Mouse (Mus musculus) stomach, postnatal 0 days (tissue): ENCODE results near the gene Gabrr3. TPM values are rescaled to one million over a fixed set of nuclear protein-coding genes. Genes with fewer than 3 reads are reported as not detected.

Experiments
- ATAC-seq: fragments of 200-750 bp; cut with Nextera tagmentation; 2 replicates; pipeline ENCODE4 v1.8.0; 2017; ENCODE audit not compliant: low FRiP score, low TSS enrichment
- DNase-seq: peaks from one replicate; pipeline ENCODE4 v3.0.0-alpha.2; 2016; ENCODE audit warnings: low spot score
- H3K27ac ChIP-seq: fragments of 300-500 bp; sonication (generic); replicated peaks from 2 replicates; pipeline ENCODE4 v1.5.1; 2014; ENCODE audit warnings: mild to moderate bottlenecking, control low read depth
- H3K27me3 ChIP-seq: fragments of 300-500 bp; sonication (generic); 2 replicates; pipeline ENCODE4 v1.6.1; 2014; ENCODE audit warnings: low read length; ENCODE audit not compliant: control insufficient read depth, insufficient read depth
- H3K36me3 ChIP-seq: fragments of 300-500 bp; sonication (generic); 2 replicates; pipeline ENCODE4 v1.6.1; 2014; ENCODE audit warnings: low read length, mixed read lengths; ENCODE audit not compliant: control insufficient read depth, insufficient read depth
- H3K4me1 ChIP-seq: fragments of 300-500 bp; sonication (generic); replicated peaks from 2 replicates; pipeline ENCODE4 v1.6.1; 2014; ENCODE audit warnings: antibody characterized with exemption; ENCODE audit not compliant: control insufficient read depth, insufficient read depth
- H3K4me2 ChIP-seq: fragments of 300-500 bp; sonication (generic); replicated peaks from 2 replicates; pipeline ENCODE4 v1.6.1; 2014; ENCODE audit warnings: low read depth, mild to moderate bottlenecking, control low read depth, moderate library complexity
- H3K4me3 ChIP-seq: fragments of 300-500 bp; sonication (generic); 2 replicates; pipeline ENCODE4 v1.5.1; 2014; ENCODE audit warnings: low read depth, low read length, control low read depth
- H3K9ac ChIP-seq: fragments of 300-500 bp; sonication (generic); 2 replicates; pipeline ENCODE4 v1.6.1; 2014; ENCODE audit warnings: mild to moderate bottlenecking, low read length, control low read depth, mixed read lengths
- H3K9me3 ChIP-seq: fragments of 300-500 bp; sonication (generic); 2 replicates; pipeline ENCODE4 v1.6.1; 2016; ENCODE audit warnings: low read length; ENCODE audit not compliant: control insufficient read depth
- CTCF ChIP-seq: IDR thresholded peaks from 2 replicates; pipeline ENCODE4 v1.5.1; 2016; ENCODE audit warnings: antibody characterized with exemption, low read depth, mild to moderate bottlenecking, moderate library complexity
- EP300 ChIP-seq: optimal IDR thresholded peaks from 2 replicates; pipeline ENCODE3; 2016; ENCODE audit warnings: antibody characterized with exemption
- WGBS: fragments of 180-500 bp; shearing (Covaris S2); extraction: QIAGEN DNeasy Blood & Tissue Kit; methylation state at CpG from one replicate; pipeline ENCODE4 v1.1.7; 2014; 5-methylcytosine and 5-hydroxymethylcytosine counted together
- polyA plus RNA-seq: library from polyadenylated mRNA; unstranded; fragments of >200 nt; fragmentation: Nextera tagmentation; extraction: Ambion mirVana; gene quantifications from 2 replicates; pipeline ENCODE4 v1.2.1, GENCODE M21; 2015

The Gabrr3 gene
- polyA plus RNA-seq, 1 experiment from 2014 or later: not detected

DNA sequence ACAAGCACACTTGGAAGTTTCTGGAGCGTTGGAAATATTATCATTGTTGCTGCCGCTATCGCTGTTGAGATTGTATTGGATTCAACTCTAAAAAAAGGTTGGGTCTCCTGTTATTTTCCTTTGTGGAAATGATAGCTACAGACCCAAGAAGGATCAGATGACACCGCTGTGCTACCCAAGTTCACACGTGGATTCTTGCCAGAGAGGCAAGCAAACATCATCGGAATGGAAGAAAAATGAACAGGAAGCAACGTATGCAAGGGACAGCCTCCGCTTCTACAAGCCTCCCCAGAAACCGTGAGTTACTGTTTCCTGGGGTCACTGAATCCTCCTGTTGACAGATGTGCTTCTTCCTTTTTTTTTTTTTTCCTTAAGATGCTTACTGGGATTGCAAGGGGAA is 2.3 kb upstream of the Gabrr3 start:
- H3K36me3 ChIP-seq: no peaks in the 10 kb centered on the region
- no peaks in the 10 kb centered on the region for H3K4me1 ChIP-seq
- H3K4me3 ChIP-seq: no peak overlapping the region
- TF ChIP-seq CTCF: no peak
- no peak for TF ChIP-seq EP300
- no peaks in the 10 kb centered on the region for H3K27me3 ChIP-seq
- no peak for DNase-seq
- no peak for ATAC-seq
- no peak overlapping the region for H3K27ac ChIP-seq
- no peak overlapping the region for H3K4me2 ChIP-seq
- no peak overlapping the region for H3K9ac ChIP-seq
- WGBS: 52% methylated on average over 9 of the region's 9 CpGs
- H3K9me3 ChIP-seq: no peaks in the 10 kb centered on the region

DNA sequence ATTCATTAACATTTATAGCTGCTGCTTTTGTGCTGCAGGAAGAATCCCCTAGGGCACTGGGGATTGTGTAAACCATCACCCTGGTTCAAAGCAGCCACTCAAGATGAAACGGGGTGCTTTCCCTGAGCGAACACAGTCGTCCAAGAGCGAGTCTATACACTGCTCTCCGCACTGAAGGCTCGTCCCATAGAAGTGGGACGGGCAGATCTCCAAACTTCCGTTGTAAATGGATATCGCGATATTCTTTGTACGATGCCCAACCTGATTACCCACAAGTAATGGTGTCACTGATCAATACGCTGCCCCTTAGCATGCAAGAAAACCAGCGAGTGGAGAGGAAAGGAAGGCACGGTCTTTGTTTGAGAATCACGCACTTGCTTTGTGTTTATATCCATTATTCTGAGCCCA is 2.2 kb downstream of the Gabrr3 start:
- TF ChIP-seq CTCF (no peak), EP300 (no peak)
- ATAC-seq: no peak
- WGBS: 76% methylated on average over 15 of the region's 15 CpGs
- no peaks in the 10 kb centered on the region for H3K27me3 ChIP-seq
- H3K27ac ChIP-seq: no peak overlapping the region
- H3K9ac ChIP-seq: no peak overlapping the region
- H3K9me3 ChIP-seq: no peaks in the 10 kb centered on the region
- no peaks in the 10 kb centered on the region for H3K4me1 ChIP-seq
- no peak for DNase-seq
- H3K4me3 ChIP-seq: no peak overlapping the region
- no peak overlapping the region for H3K4me2 ChIP-seq
- no peaks in the 10 kb centered on the region for H3K36me3 ChIP-seq

DNA sequence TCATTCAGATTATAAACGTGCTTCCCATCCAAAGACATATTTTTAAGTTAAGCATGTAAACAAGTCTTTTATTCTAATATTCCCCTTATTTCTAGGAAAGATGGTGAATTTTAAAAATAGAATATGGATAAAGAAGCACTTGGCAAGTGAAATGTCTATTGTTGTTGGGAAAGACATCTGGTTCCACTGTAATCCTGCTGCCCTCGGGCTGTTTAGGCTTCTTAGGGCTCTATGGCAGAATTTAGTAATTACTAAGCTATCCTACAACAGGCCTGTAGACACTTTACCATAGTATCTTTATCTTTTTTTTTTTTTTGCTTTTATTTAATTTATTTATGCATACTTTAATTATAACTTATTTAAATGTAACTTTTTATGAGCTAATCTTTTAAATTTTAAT is 2.7 kb downstream of the Gabrr3 start:
- no peaks in the 10 kb centered on the region for H3K27me3 ChIP-seq
- TF ChIP-seq EP300 (no peak), CTCF (no peak)
- no peak for ATAC-seq
- no peak overlapping the region for H3K4me3 ChIP-seq
- no peaks in the 10 kb centered on the region for H3K36me3 ChIP-seq
- no peak overlapping the region for H3K4me2 ChIP-seq
- no peak overlapping the region for H3K9ac ChIP-seq
- H3K27ac ChIP-seq: no peak overlapping the region
- no peaks in the 10 kb centered on the region for H3K9me3 ChIP-seq
- no peaks in the 10 kb centered on the region for H3K4me1 ChIP-seq
- WGBS: 69% methylated on average over 2 of the region's 2 CpGs
- DNase-seq: no peak

DNA sequence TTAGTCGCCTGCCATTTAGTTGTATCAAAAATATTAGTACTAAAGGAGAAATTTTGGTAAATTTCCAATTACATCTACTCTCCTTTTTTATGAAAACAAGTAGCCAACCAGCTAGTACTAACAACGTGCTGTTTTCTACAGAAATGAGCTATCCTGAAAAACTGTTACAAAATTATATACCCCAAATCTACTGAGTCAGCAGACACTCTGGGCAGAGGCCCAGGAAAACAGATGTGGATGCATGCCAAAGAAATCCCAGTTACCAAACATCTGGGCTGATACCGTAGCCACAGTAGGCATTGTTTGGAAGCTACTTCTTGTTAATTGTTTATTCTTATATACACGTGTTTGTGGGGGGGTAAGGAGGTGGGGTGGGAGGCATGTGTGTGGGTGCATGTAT is 6.3 kb downstream of the Gabrr3 start:
- DNase-seq: no peak
- Histone ChIP-seq H3K27ac (no peak overlapping the region), H3K4me3 (no peak overlapping the region), H3K27me3 (no peaks in the 10 kb centered on the region), H3K4me1 (no peaks in the 10 kb centered on the region), H3K9ac (no peak overlapping the region), H3K4me2 (no peak overlapping the region), H3K9me3 (no peaks in the 10 kb centered on the region), H3K36me3 (no peaks in the 10 kb centered on the region)
- no peak for TF ChIP-seq CTCF
- TF ChIP-seq EP300: no peak
- 41% methylated on average over 4 of the region's 4 CpGs for WGBS
- no peak for ATAC-seq

DNA sequence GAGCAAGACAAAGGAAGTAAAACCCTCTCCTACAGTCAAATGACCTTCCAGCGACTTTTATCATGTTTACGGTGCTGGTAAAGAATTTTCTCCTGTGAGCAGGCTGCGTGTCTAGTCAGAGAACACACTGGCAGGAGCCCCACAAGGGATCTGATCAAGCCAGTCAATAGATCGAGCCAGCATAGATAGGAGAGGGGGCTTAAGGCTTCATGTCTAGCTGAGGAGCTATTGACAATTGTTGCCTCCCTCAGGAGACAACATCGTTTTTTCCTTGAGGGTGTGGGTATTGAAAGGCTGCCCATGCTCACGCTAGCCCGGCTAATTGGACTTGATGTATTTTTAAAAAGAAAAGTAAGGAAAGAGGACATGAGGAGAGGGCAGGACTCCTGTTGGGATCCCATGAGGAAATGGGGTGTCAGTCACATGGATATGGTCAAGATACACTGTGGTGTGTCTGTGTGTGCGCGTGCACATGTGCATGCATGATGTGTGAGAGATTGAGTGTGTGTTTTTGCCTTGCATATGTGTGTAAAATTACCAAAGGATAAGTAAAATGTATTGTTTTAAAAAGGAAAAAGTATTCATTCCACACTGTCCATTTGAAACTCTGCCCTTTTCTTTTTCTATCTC is 13.2 kb downstream of the Gabrr3 start:
- no peak for ATAC-seq
- H3K4me2 ChIP-seq: no peak overlapping the region
- no peak overlapping the region for H3K27ac ChIP-seq
- H3K4me1 ChIP-seq: no peaks in the 10 kb centered on the region
- TF ChIP-seq EP300 (no peak), CTCF (no peak)
- no peak overlapping the region for H3K9ac ChIP-seq
- H3K9me3 ChIP-seq: no peaks in the 10 kb centered on the region
- no peak for DNase-seq
- 59% methylated on average over 9 of the region's 9 CpGs for WGBS
- no peaks in the 10 kb centered on the region for H3K27me3 ChIP-seq
- H3K36me3 ChIP-seq: no peaks in the 10 kb centered on the region
- H3K4me3 ChIP-seq: no peak overlapping the region

DNA sequence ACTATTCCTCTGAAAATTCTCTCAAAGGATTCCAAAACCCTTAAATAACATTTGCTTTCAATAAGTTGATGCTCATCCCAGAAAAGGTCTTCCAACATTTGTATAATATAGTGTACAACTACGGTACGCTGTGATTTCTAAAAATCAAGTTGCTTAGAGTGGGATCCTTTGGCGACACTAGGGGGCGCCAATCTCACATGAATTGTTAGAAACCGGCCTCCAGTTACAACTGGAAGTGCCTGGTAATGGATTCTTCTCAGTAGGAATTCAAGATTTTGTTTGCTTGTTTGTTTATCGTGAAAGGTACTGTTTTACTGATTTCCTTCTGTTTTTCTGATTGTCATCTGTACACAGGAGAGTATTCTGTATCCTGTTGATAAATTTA is 13.7 kb downstream of the Gabrr3 start:
- Histone ChIP-seq H3K27me3 (no peaks in the 10 kb centered on the region), H3K9me3 (no peaks in the 10 kb centered on the region), H3K27ac (no peak overlapping the region), H3K9ac (no peak overlapping the region), H3K36me3 (no peaks in the 10 kb centered on the region), H3K4me2 (no peak overlapping the region), H3K4me3 (no peak overlapping the region), H3K4me1 (no peaks in the 10 kb centered on the region)
- TF ChIP-seq CTCF (peak; percentile 92), EP300 (no peak)
- DNase-seq: peak; percentile 70
- 4% methylated on average over 6 of the region's 6 CpGs for WGBS
- no peak for ATAC-seq
